7 mouse cellular contexts compared by ENCODE assay signal in genomic region chr15:92598380-92599295, GRCm38 (mm10).
DNase-seq lines count a peak whose midpoint lies in the region; ATAC-seq and TF ChIP-seq lines count a peak whose summit lies in the region.

No protein-coding gene starts in this region.

- H3K4me3 ChIP-seq in lung, embryonic 14.5 days (ENCODE audit: low read depth, low read length) = peak overlapping the region; percentile 26
- peak overlapping the region; percentile 25 for H3K4me3 ChIP-seq in embryonic facial prominence, embryonic 12.5 days
- peak overlapping the region; percentile 40 for H3K4me3 ChIP-seq in heart, embryonic 16.5 days (ENCODE audit: low read length)
- 0 out of 2 replicates have a peak overlapping the region, but pooled peaks have one; percentile 14 for H3K4me3 ChIP-seq in limb, embryonic 11.5 days (ENCODE audit: low read depth, low read length)
- peak overlapping the region; percentile 16 for H3K4me3 ChIP-seq in stomach, postnatal 0 days (ENCODE audit: low read depth, low read length)

- TF ChIP-seq CTCF in lung, embryonic 14.5 days (IDR thresholded peaks at IDR 0.05; ENCODE audit: low read depth) = no peak; the same call in 1 of the 2 replicates
- peak; percentile 53 for TF ChIP-seq CTCF in stomach, postnatal 0 days (IDR thresholded peaks at IDR 0.05; ENCODE audit: low read depth)

- peak overlapping the region; percentile 60 for H3K4me2 ChIP-seq in lung, embryonic 14.5 days
- peak overlapping the region; percentile 52 for H3K4me2 ChIP-seq in embryonic facial prominence, embryonic 12.5 days (replicated peaks)
- H3K4me2 ChIP-seq in heart, embryonic 16.5 days (ENCODE audit: low read depth, low read length) = peak overlapping the region; percentile 63
- H3K4me2 ChIP-seq in limb, embryonic 11.5 days (ENCODE audit: low read depth, severe bottlenecking) = peak overlapping the region; percentile 46
- peak overlapping the region; percentile 40 for H3K4me2 ChIP-seq in stomach, postnatal 0 days (replicated peaks; ENCODE audit: low read depth)

- no peak overlapping the region for H3K9ac ChIP-seq in lung, embryonic 14.5 days
- H3K9ac ChIP-seq in embryonic facial prominence, embryonic 12.5 days = no peak overlapping the region
- H3K9ac ChIP-seq in heart, embryonic 16.5 days (ENCODE audit: low read length) = no peak overlapping the region
- H3K9ac ChIP-seq in limb, embryonic 11.5 days (ENCODE audit: low read length) = 0 out of 2 replicates have a peak overlapping the region, but pooled peaks have one; percentile 27
- no peak overlapping the region for H3K9ac ChIP-seq in stomach, postnatal 0 days (ENCODE audit: low read length)

- peaks cover 10% of the 10 kb centered on the region; the same call in 1 of the 2 replicates for H3K4me1 ChIP-seq in lung, embryonic 14.5 days (ENCODE audit: insufficient read depth)
- H3K4me1 ChIP-seq in embryonic facial prominence, embryonic 12.5 days = 0 out of 2 replicates have a peak, but pooled peaks cover 7% of the 10 kb centered on the region
- no peaks in the 10 kb centered on the region for H3K4me1 ChIP-seq in heart, embryonic 16.5 days (ENCODE audit: control insufficient read depth, insufficient read depth, low read length)
- no peaks in the 10 kb centered on the region for H3K4me1 ChIP-seq in limb, embryonic 11.5 days (ENCODE audit: control insufficient read depth, insufficient read depth, low read length)
- no peaks in the 10 kb centered on the region for H3K4me1 ChIP-seq in stomach, postnatal 0 days (replicated peaks; ENCODE audit: control insufficient read depth, insufficient read depth)

- WGBS in lung, embryonic 14.5 days = under 1% methylated on average over 18 of the region's 18 CpGs
- WGBS in embryonic facial prominence, embryonic 12.5 days = 1% methylated on average over 18 of the region's 18 CpGs
- WGBS in heart, embryonic 16.5 days = 4% methylated on average over 18 of the region's 18 CpGs
- under 1% methylated on average over 18 of the region's 18 CpGs for WGBS in limb, embryonic 11.5 days
- 3% methylated on average over 18 of the region's 18 CpGs for WGBS in stomach, postnatal 0 days

- TF ChIP-seq EP300 in stomach, postnatal 0 days (optimal IDR thresholded peaks at IDR 0.05) = no peak

- DNase-seq in lung, embryonic 14.5 days = peak; percentile 67
- DNase-seq in lung, postnatal 36 days = no peak
- DNase-seq in limb, embryonic 11.5 days (ENCODE audit: low spot score) = peak; percentile 45
- DNase-seq in stomach, postnatal 0 days (ENCODE audit: low spot score) = no peak
- no peak for DNase-seq in thymus, postnatal 25 days

- no peaks in the 10 kb centered on the region for H3K27me3 ChIP-seq in lung, embryonic 14.5 days (ENCODE audit: insufficient read depth, low read length)
- H3K27me3 ChIP-seq in embryonic facial prominence, embryonic 12.5 days = peaks cover 2% of the 10 kb centered on the region; the same call in 1 of the 2 replicates
- no peaks in the 10 kb centered on the region for H3K27me3 ChIP-seq in heart, embryonic 16.5 days (ENCODE audit: control insufficient read depth, insufficient read depth, low read length)
- H3K27me3 ChIP-seq in limb, embryonic 11.5 days (ENCODE audit: control insufficient read depth, insufficient read depth, low read length) = no peaks in the 10 kb centered on the region
- no peaks in the 10 kb centered on the region for H3K27me3 ChIP-seq in stomach, postnatal 0 days (ENCODE audit: control insufficient read depth, insufficient read depth, low read length)

- ATAC-seq in lung, embryonic 14.5 days (ENCODE audit: insufficient read depth) = peak; percentile 52; the same call in 1 of the 2 replicates
- no peak for ATAC-seq in embryonic facial prominence, embryonic 12.5 days (ENCODE audit: insufficient number of reproducible peaks, insufficient read depth, low FRiP score, low TSS enrichment)
- no peak for ATAC-seq in heart, embryonic 16.5 days (replicated peaks; ENCODE audit: extremely low read depth, insufficient read depth, low FRiP score)
- ATAC-seq in limb, embryonic 11.5 days (ENCODE audit: insufficient number of reproducible peaks, low FRiP score, low TSS enrichment, low read depth) = no peak
- no peak for ATAC-seq in stomach, postnatal 0 days (ENCODE audit: low FRiP score, low TSS enrichment)

- H3K27ac ChIP-seq in lung, embryonic 14.5 days (ENCODE audit: low read depth) = no peak overlapping the region
- no peak overlapping the region for H3K27ac ChIP-seq in embryonic facial prominence, embryonic 12.5 days
- H3K27ac ChIP-seq in heart, embryonic 16.5 days (ENCODE audit: low read length) = no peak overlapping the region
- no peak overlapping the region for H3K27ac ChIP-seq in limb, embryonic 11.5 days (replicated peaks; ENCODE audit: low read depth, low read length)
- H3K27ac ChIP-seq in stomach, postnatal 0 days (replicated peaks) = no peak overlapping the region

- no peaks in the 10 kb centered on the region for H3K9me3 ChIP-seq in lung, embryonic 14.5 days (ENCODE audit: low read depth, low read length)
- no peaks in the 10 kb centered on the region for H3K9me3 ChIP-seq in embryonic facial prominence, embryonic 12.5 days
- no peaks in the 10 kb centered on the region for H3K9me3 ChIP-seq in heart, embryonic 16.5 days (replicated peaks; ENCODE audit: control insufficient read depth, low read length)
- no peaks in the 10 kb centered on the region for H3K9me3 ChIP-seq in limb, embryonic 11.5 days (ENCODE audit: control insufficient read depth, low read length)
- no peaks in the 10 kb centered on the region for H3K9me3 ChIP-seq in stomach, postnatal 0 days (ENCODE audit: control insufficient read depth, low read length)

- H3K36me3 ChIP-seq in lung, embryonic 14.5 days (ENCODE audit: insufficient read depth) = no peaks in the 10 kb centered on the region
- H3K36me3 ChIP-seq in embryonic facial prominence, embryonic 12.5 days = no peaks in the 10 kb centered on the region
- H3K36me3 ChIP-seq in heart, embryonic 16.5 days (ENCODE audit: control insufficient read depth, insufficient read depth) = no peaks in the 10 kb centered on the region
- no peaks in the 10 kb centered on the region for H3K36me3 ChIP-seq in limb, embryonic 11.5 days (ENCODE audit: control insufficient read depth, insufficient read depth, low read length)
- H3K36me3 ChIP-seq in stomach, postnatal 0 days (ENCODE audit: control insufficient read depth, insufficient read depth, low read length) = no peaks in the 10 kb centered on the region

Comparison
In these comparisons a context has a peak if more than half of its experiments do, and no peak if none do; other contexts are left out.
1. DNase-seq: peak in lung, embryonic 14.5 days (single experiment) and limb, embryonic 11.5 days (single experiment); none in lung, postnatal 36 days (single experiment), stomach, postnatal 0 days (single experiment) and thymus, postnatal 25 days (single experiment).
2. Peak in every context shown above with its lines, with median percentiles within 50 percentile points of each other: H3K4me2 ChIP-seq and H3K4me3 ChIP-seq.